In the genomic region with DNA sequence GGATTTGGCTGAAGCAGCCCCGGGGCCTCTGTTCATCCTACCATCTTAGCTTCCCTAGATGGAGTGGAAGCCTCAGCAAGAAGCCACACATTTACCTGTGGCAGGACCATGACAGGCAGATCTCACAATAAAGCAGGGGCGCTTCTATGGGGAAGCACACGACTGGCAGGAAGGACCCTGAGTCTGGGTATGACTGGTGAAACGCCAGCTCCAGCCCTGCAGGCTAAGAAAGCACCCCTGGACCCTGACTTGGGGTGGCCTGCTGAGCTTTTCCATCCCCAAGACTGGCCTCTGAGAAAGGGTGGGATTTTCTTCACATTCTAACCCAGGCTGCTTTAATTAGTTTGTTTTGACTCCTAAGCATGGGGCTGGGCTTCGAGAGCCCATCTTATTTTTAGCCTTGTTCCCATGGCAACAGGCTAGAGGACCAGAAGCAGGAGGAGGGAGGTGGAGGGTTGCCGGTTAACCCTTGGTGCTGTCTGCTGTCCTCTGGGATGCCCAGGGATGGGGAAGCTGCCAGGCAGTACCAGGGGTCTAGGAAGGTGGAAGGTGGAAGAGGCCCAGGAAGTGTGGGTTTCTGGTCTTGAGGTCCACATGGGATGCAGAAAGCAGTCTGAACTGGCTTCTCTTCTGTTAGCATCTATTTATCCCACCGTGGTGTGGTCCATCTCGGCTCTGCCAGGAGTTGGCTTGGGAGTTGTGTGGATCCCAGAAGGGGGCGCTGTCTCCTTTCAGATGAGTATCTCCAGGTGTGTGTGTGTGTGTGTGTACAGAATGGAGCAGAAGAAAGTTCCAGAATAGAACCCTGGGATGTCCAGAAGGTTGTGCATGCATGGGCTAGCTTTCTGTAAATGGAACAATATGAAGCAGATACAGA, we compare ENCODE assay signal across 8 mouse cellular contexts.
DNase-seq lines count a peak whose midpoint lies in the region; ATAC-seq lines count a peak whose summit lies in the region.

No protein-coding gene starts in this region.

- H3K4me3 ChIP-seq in intestine, embryonic 14.5 days (ENCODE audit: low read depth, low read length), result no peak overlapping the region

- H3K9ac ChIP-seq in intestine, embryonic 14.5 days (ENCODE audit: low read length), result no peak overlapping the region

- peak; percentile 69 for DNase-seq in ovary, postnatal 14 days (ENCODE audit: low spot score)
- DNase-seq in ovary, adult 18-20 months (ENCODE audit: low spot score), result no peak
- peak; percentile 91 to 94 for DNase-seq in cerebellum, postnatal 10 days
- DNase-seq in frontal cortex, postnatal 14 days (ENCODE audit: low spot score in 2 of 2), result peak; percentile 72 to 78
- DNase-seq in intestine, embryonic 14.5 days (ENCODE audit: low spot score), result peak; percentile 84
- DNase-seq in left cerebral cortex, postnatal 36 days (ENCODE audit: low spot score in 2 of 2), result peak; percentile 77 to 82
- peak; percentile 73 for DNase-seq in neural tube, embryonic 10.5 days (ENCODE audit: extremely low spot score, low spot score)
- peak; percentile 52 to 81 for DNase-seq in urinary bladder, postnatal 4 days (ENCODE audit: low spot score in 2 of 2)

- WGBS in intestine, embryonic 14.5 days, result 25% methylated on average over 9 of the region's 9 CpGs

- ATAC-seq in intestine, embryonic 14.5 days (replicated peaks; ENCODE audit: low FRiP score, low TSS enrichment, low read depth), result 0 out of 2 replicates have a peak, but pooled peaks have one; percentile 42

- H3K27me3 ChIP-seq in intestine, embryonic 14.5 days (replicated peaks; ENCODE audit: control insufficient read depth, insufficient read depth, low read length), result no peaks in the 10 kb centered on the region

- H3K9me3 ChIP-seq in intestine, embryonic 14.5 days (ENCODE audit: control insufficient read depth, low read length), result no peaks in the 10 kb centered on the region

- H3K4me2 ChIP-seq in intestine, embryonic 14.5 days (ENCODE audit: low read length), result no peak overlapping the region

- H3K36me3 ChIP-seq in intestine, embryonic 14.5 days (ENCODE audit: control insufficient read depth, insufficient read depth, low read length), result no peaks in the 10 kb centered on the region

- no peak overlapping the region for H3K27ac ChIP-seq in intestine, embryonic 14.5 days (ENCODE audit: low read depth)

- peaks cover 8% of the 10 kb centered on the region; the same call in 1 of the 2 replicates for H3K4me1 ChIP-seq in intestine, embryonic 14.5 days (replicated peaks; ENCODE audit: control insufficient read depth, insufficient read depth, low read length)

- intact Hi-C loops in left cerebral cortex, postnatal 36 days (cut with DNase I), result no loop called here
